ENCODE assay signal across 25 mouse cellular contexts in the genomic region with DNA sequence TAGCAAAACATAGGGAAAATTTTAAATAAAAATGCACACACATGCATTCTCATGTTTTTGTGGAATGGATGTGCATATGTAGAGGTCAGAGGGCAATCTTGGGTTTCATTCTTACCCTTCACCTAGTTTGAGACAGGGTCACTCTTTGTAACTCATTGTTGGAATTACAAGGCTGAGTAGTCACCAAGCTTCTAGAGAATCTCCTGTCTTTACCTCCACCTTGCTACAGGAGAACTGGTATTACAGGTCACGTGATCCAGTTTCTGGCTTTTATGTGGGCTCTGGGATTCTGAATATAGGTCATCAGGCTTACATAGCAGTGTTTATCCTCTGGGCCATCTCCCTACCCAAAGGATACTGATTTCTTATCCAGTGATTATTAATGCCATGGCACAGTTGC. TPM values are rescaled to one million over a fixed set of nuclear protein-coding genes. Genes with fewer than 3 reads are reported as not detected.
A peak's percentile ranks its signal among the peaks of the same experiment; 100 is the strongest.
DNase-seq lines count a peak whose midpoint lies in the region; ATAC-seq and TF ChIP-seq lines count a peak whose summit lies in the region.
"Had no signal": no experiment of that assay in that cellular context is flagged by ENCODE, and none has a peak within 500 bp of the region (broad histone marks: within the 10 kb centered on the region; RNA-seq: fewer than 3 reads in every experiment).

No protein-coding gene starts in this region.

- no peak overlapping the region for H3K4me3 ChIP-seq in kidney, adult 2 months (ENCODE audit: insufficient read depth, low read depth, low read length)
- H3K4me3 ChIP-seq in kidney, postnatal 0 days (replicated peaks; ENCODE audit: low read depth, low read length) = no peak overlapping the region
- no peak overlapping the region for H3K4me3 ChIP-seq in C2C12 (ENCODE audit: insufficient read depth, poor library complexity, severe bottlenecking)
- H3K4me3 ChIP-seq: embryonic facial prominence, embryonic 10.5 days; embryonic facial prominence, embryonic 12.5 days; forebrain, embryonic 13.5 days; forebrain, embryonic 15.5 days had no signal

- no peaks in the 10 kb centered on the region for H3K9me3 ChIP-seq in kidney, postnatal 0 days (replicated peaks; ENCODE audit: low read length)
- H3K9me3 ChIP-seq: embryonic facial prominence, embryonic 10.5 days; embryonic facial prominence, embryonic 12.5 days; forebrain, embryonic 13.5 days; forebrain, embryonic 15.5 days had no signal

- no peak overlapping the region for H3K4me2 ChIP-seq in kidney, postnatal 0 days (ENCODE audit: low read length)
- H3K4me2 ChIP-seq: embryonic facial prominence, embryonic 12.5 days; forebrain, embryonic 13.5 days; forebrain, embryonic 15.5 days had no signal

- peak; percentile 38 for DNase-seq in kidney, adult 2 months
- no peak for DNase-seq in kidney, adult 11 months
- DNase-seq in kidney, postnatal 0 days (ENCODE audit: low spot score) = peak; percentile 17
- DNase-seq in kidney, postnatal 10 days = no peak
- no peak for DNase-seq in heart, adult 11 months
- DNase-seq: adrenal gland, adult 8-10 months; adrenal gland, postnatal 14 days; adrenal gland, postnatal 36 days; B cell, adult 2 months; cerebellum, adult 11-12 months; cerebellum, adult 2 months; cerebellum, adult 9-10 months; cerebellum, postnatal 10 days; cerebellum, postnatal 25 days; forebrain, postnatal 0 days had no signal

- no peak for TF ChIP-seq CTCF in kidney, adult 2 months (conservative IDR thresholded peaks at IDR 0.05; ENCODE audit: insufficient read depth, insufficient read length, low read depth, low read length)
- no peak for TF ChIP-seq CTCF in kidney, postnatal 0 days (IDR thresholded peaks at IDR 0.05; ENCODE audit: low read depth)
- no peak for TF ChIP-seq CTCF in C2C12 (IDR thresholded peaks at IDR 0.05; ENCODE audit: control insufficient read depth, insufficient read depth, insufficient read length)

- peak; percentile 77; the same call in 1 of the 2 replicates for ATAC-seq in kidney, postnatal 0 days (replicated peaks; ENCODE audit: low FRiP score, low read depth)
- ATAC-seq: activated CD4-positive, CD25-positive, alpha-beta regulatory T cell, adult 4 months; forebrain, embryonic 13.5 days; forebrain, embryonic 15.5 days; forebrain, postnatal 0 days; Patski had no signal

- no peaks in the 10 kb centered on the region for H3K27me3 ChIP-seq in kidney, adult 2 months (replicated peaks; ENCODE audit: control insufficient read depth, insufficient read depth, low read length)
- H3K27me3 ChIP-seq in kidney, postnatal 0 days (ENCODE audit: insufficient read depth, low read length) = no peaks in the 10 kb centered on the region
- H3K27me3 ChIP-seq in C2C12 (ENCODE audit: control insufficient read depth, insufficient read depth, insufficient read length) = peaks cover 13% of the 10 kb centered on the region
- H3K27me3 ChIP-seq: embryonic facial prominence, embryonic 12.5 days; forebrain, embryonic 13.5 days; forebrain, embryonic 15.5 days had no signal

- H3K4me1 ChIP-seq in kidney, adult 2 months (ENCODE audit: control insufficient read depth, insufficient read depth, low read length) = no peaks in the 10 kb centered on the region; the same call in 1 of the 2 replicates
- no peaks in the 10 kb centered on the region for H3K4me1 ChIP-seq in kidney, postnatal 0 days (replicated peaks; ENCODE audit: insufficient read depth, low read length)
- H3K4me1 ChIP-seq: embryonic facial prominence, embryonic 10.5 days; embryonic facial prominence, embryonic 12.5 days; forebrain, embryonic 15.5 days had no signal

- H3K79me2 ChIP-seq in C2C12 (ENCODE audit: control insufficient read depth, insufficient read depth) = no peaks in the 10 kb centered on the region

- H3K36me3 ChIP-seq in kidney, adult 2 months (ENCODE audit: control insufficient read depth, insufficient read depth, low read length) = peaks cover 2% of the 10 kb centered on the region; the same call in 1 of the 2 replicates
- no peaks in the 10 kb centered on the region for H3K36me3 ChIP-seq in kidney, postnatal 0 days (ENCODE audit: insufficient read depth, low read length)
- no peaks in the 10 kb centered on the region for H3K36me3 ChIP-seq in C2C12 (ENCODE audit: control insufficient read depth, insufficient read depth)
- H3K36me3 ChIP-seq: embryonic facial prominence, embryonic 10.5 days; embryonic facial prominence, embryonic 12.5 days; forebrain, embryonic 15.5 days had no signal

- H3ac ChIP-seq in C2C12 (ENCODE audit: control insufficient read depth, insufficient read length, low read depth) = no peak overlapping the region

- no peak overlapping the region for H3K9ac ChIP-seq in kidney, postnatal 0 days (ENCODE audit: low read depth, low read length)
- H3K9ac ChIP-seq: embryonic facial prominence, embryonic 12.5 days; forebrain, embryonic 13.5 days; forebrain, embryonic 15.5 days; forebrain, postnatal 0 days had no signal

- no peak for TF ChIP-seq POLR2A in kidney, adult 2 months (IDR thresholded peaks at IDR 0.05; ENCODE audit: low read depth, low read length)

- H3K27ac ChIP-seq in kidney, adult 2 months (ENCODE audit: insufficient read depth, low read depth, low read length) = no peak overlapping the region
- no peak overlapping the region for H3K27ac ChIP-seq in kidney, postnatal 0 days
- H3K27ac ChIP-seq: embryonic facial prominence, embryonic 10.5 days; embryonic facial prominence, embryonic 12.5 days; forebrain, embryonic 13.5 days; forebrain, embryonic 15.5 days had no signal

- H3K79me3 ChIP-seq in C2C12 (ENCODE audit: low read depth) = no peaks in the 10 kb centered on the region

- WGBS in kidney, adult 2 months = 57% methylated on average over 1 of the region's 1 CpGs
- 74% methylated on average over 1 of the region's 1 CpGs for WGBS in kidney, postnatal 0 days

TF ChIP-seq in C2C12, 6 proteins besides CTCF, POLR2A, EP300 and RAD21:
- TF ChIP-seq CEBPB (IDR thresholded peaks at IDR 0.05; ENCODE audit: low read depth) (no peak), USF1 (IDR thresholded peaks at IDR 0.05; ENCODE audit: low read depth) (peak; percentile 46)

RNA-seq across cellular contexts. Expression of a gene that starts 11.2 kb away (rescaled TPM):
- polyA plus RNA-seq in kidney, adult 2 months (2012; rRNA removed) = 69.6 and 78.5 TPM in 2 replicates
- polyA plus RNA-seq in kidney, postnatal 0 days (2015; fragmentation: Nextera tagmentation; extraction: Ambion mirVana) = 21.1 and 22.4 TPM in 2 replicates
- 0.16 TPM for polyA plus RNA-seq in C2C12 (2012; fragmentation: generic; extraction: Trizol)
- polyA plus RNA-seq: activated CD4-positive, CD25-positive, alpha-beta regulatory T cell, adult 4 months; forebrain, embryonic 13.5 days had no signal

RNA-seq across cellular contexts. Expression of a gene that starts 14.5 kb away (rescaled TPM):
- polyA plus RNA-seq in kidney, adult 2 months (2012; rRNA removed) = not detected in 2 replicates
- polyA plus RNA-seq in kidney, postnatal 0 days (2015; fragmentation: Nextera tagmentation; extraction: Ambion mirVana) = not detected in 2 replicates
- polyA plus RNA-seq in C2C12 (2012; fragmentation: generic; extraction: Trizol) = not detected
- polyA plus RNA-seq: activated CD4-positive, CD25-positive, alpha-beta regulatory T cell, adult 4 months; cerebellum, adult 2 months; cortical plate, adult 2 months; embryonic facial prominence, embryonic 10.5 days; embryonic facial prominence, embryonic 12.5 days; embryonic facial prominence, embryonic 14.5 days; forebrain, embryonic 11.5 days; forebrain, embryonic 13.5 days; forebrain, embryonic 15.5 days; forebrain, postnatal 0 days; Patski had no signal

RNA-seq across cellular contexts. Expression of a gene that starts 32.7 kb away (rescaled TPM):
- polyA plus RNA-seq in kidney, adult 2 months (2012; rRNA removed) = not detected in 2 replicates
- polyA plus RNA-seq in kidney, postnatal 0 days (2015; fragmentation: Nextera tagmentation; extraction: Ambion mirVana) = 0.31 and 0.41 TPM in 2 replicates
- polyA plus RNA-seq in C2C12 (2012; fragmentation: generic; extraction: Trizol) = not detected
- polyA plus RNA-seq: activated CD4-positive, CD25-positive, alpha-beta regulatory T cell, adult 4 months; cerebellum, adult 2 months; cortical plate, adult 2 months; embryonic facial prominence, embryonic 10.5 days; embryonic facial prominence, embryonic 12.5 days; embryonic facial prominence, embryonic 14.5 days; forebrain, embryonic 11.5 days; forebrain, embryonic 13.5 days; forebrain, embryonic 15.5 days; Patski had no signal

RNA-seq across cellular contexts. Expression of a gene that starts 43.7 kb away (rescaled TPM):
- polyA plus RNA-seq in kidney, adult 2 months (2012; rRNA removed) = not detected in 2 replicates
- polyA plus RNA-seq in kidney, postnatal 0 days (2015; fragmentation: Nextera tagmentation; extraction: Ambion mirVana) = not detected in 2 replicates
- not detected for polyA plus RNA-seq in C2C12 (2012; fragmentation: generic; extraction: Trizol)
- polyA plus RNA-seq: activated CD4-positive, CD25-positive, alpha-beta regulatory T cell, adult 4 months; cerebellum, adult 2 months; cortical plate, adult 2 months; embryonic facial prominence, embryonic 10.5 days; embryonic facial prominence, embryonic 12.5 days; embryonic facial prominence, embryonic 14.5 days; forebrain, embryonic 11.5 days; forebrain, embryonic 13.5 days; forebrain, embryonic 15.5 days; forebrain, postnatal 0 days; Patski had no signal

RNA-seq across cellular contexts. Expression of a gene that starts 54.4 kb away (rescaled TPM):
- 0.57 and 0.59 TPM in 2 replicates for polyA plus RNA-seq in kidney, adult 2 months (2012; rRNA removed)
- 0.08 and 0.17 TPM in 2 replicates for polyA plus RNA-seq in kidney, postnatal 0 days (2015; fragmentation: Nextera tagmentation; extraction: Ambion mirVana)
- not detected for polyA plus RNA-seq in C2C12 (2012; fragmentation: generic; extraction: Trizol)
- polyA plus RNA-seq: activated CD4-positive, CD25-positive, alpha-beta regulatory T cell, adult 4 months; cortical plate, adult 2 months; embryonic facial prominence, embryonic 10.5 days; embryonic facial prominence, embryonic 12.5 days; forebrain, embryonic 11.5 days; forebrain, embryonic 13.5 days; forebrain, embryonic 15.5 days; forebrain, postnatal 0 days; Patski had no signal

Comparison
In these comparisons a context has a peak if more than half of its experiments do, and no peak if none do; other contexts are left out.
1. DNase-seq: peak in kidney, adult 2 months (single experiment) and kidney, postnatal 0 days (single experiment); none in kidney, adult 11 months (single experiment), kidney, postnatal 10 days (single experiment) and heart, adult 11 months (single experiment).
2. RNA of a gene that starts 11.2 kb away (polyA plus RNA-seq): 69.6 to 78.5 TPM in kidney, adult 2 months and 21.1 to 22.4 TPM in kidney, postnatal 0 days; 0.16 TPM in C2C12 (single experiment); every median in the first group is over 10 times any median in the second.